Mouse (Mus musculus) forebrain, embryonic 10.5 days (tissue): ENCODE data around the gene Ercc4. TPM values are rescaled to one million over a fixed set of nuclear protein-coding genes. Genes with fewer than 3 reads are reported as not detected.
"Not testable (repeated sequence)": the region's sequence is repeated elsewhere in the genome, so short reads cannot be mapped to it uniquely, and the experiment has no call there.

Experiments
- DNase-seq: peaks from one replicate; pipeline ENCODE4 v3.0.0-alpha.2; 2017; ENCODE audit warnings: low spot score; ENCODE audit errors: extremely low spot score
- H3K27ac ChIP-seq: fragments of 300-500 bp; sonication (generic); 2 replicates; pipeline ENCODE4 v1.5.1; 2016; ENCODE audit warnings: mild to moderate bottlenecking
- H3K27me3 ChIP-seq: fragments of 300-500 bp; sonication (generic); 2 replicates; pipeline ENCODE4 v1.6.1; 2016; ENCODE audit warnings: mild to moderate bottlenecking; ENCODE audit not compliant: poor library complexity, severe bottlenecking
- H3K36me3 ChIP-seq: fragments of 300-500 bp; sonication (generic); replicated peaks from 2 replicates; pipeline ENCODE4 v1.6.1; 2016; ENCODE audit warnings: mild to moderate bottlenecking, moderate library complexity
- H3K4me1 ChIP-seq: fragments of 300-500 bp; sonication (generic); 2 replicates; pipeline ENCODE4 v1.6.1; 2016
- H3K4me3 ChIP-seq: fragments of 300-500 bp; sonication (generic); 2 replicates; pipeline ENCODE4 v1.5.1; 2016; ENCODE audit warnings: mild to moderate bottlenecking, moderate library complexity
- H3K9me3 ChIP-seq: fragments of 300-500 bp; sonication (generic); 2 replicates; pipeline ENCODE4 v1.6.1; 2016; ENCODE audit warnings: mild to moderate bottlenecking, moderate library complexity
- WGBS: fragments of 180-500 bp; shearing (Covaris S2); methylation state at CpG from one replicate; pipeline ENCODE4 v1.1.7; 2016; 5-methylcytosine and 5-hydroxymethylcytosine counted together
- polyA plus RNA-seq: library from polyadenylated mRNA; unstranded; fragments of >200 nt; fragmentation: Nextera tagmentation; extraction: Ambion mirVana; gene quantifications from 2 replicates; pipeline ENCODE4 v1.2.1, GENCODE M21; 2016

Ercc4 gene
- 13.5 and 13.6 TPM in 2 replicates for polyA plus RNA-seq

- peak; percentile 94 for DNase-seq
- no peaks in the 10 kb centered on the region for H3K27me3 ChIP-seq
- H3K4me1 ChIP-seq, result peaks cover 12% of the 10 kb centered on the region
- peaks cover 26% of the 10 kb centered on the region for H3K36me3 ChIP-seq
- peak within 1 kb of the TSS; percentile 89 for H3K27ac ChIP-seq
- H3K4me3 ChIP-seq, result peak within 1 kb of the TSS; percentile 66
- no peaks in the 10 kb centered on the region for H3K9me3 ChIP-seq
- WGBS, result under 1% methylated on average over 53 of the region's 53 CpGs
These were observed at the start of gene Ercc4 for GRCm38 (mm10) chr16:13109156-13109989. TSS of gene Ercc4 (plus strand) at chr16:13109684.

GRCm38 (mm10) chr16:13061113-13061512 lies 48.4 kb upstream of the Ercc4 start:
- Histone ChIP-seq H3K36me3 (no peaks in the 10 kb centered on the region), H3K27ac (no peak overlapping the region), H3K27me3 (no peaks in the 10 kb centered on the region), H3K4me3 (peak overlapping the region; percentile 12; the same call in 1 of the 2 replicates), H3K4me1 (peaks cover 6% of the 10 kb centered on the region), H3K9me3 (no peaks in the 10 kb centered on the region)
- DNase-seq, result no peak
- 31% methylated on average over 8 of the region's 10 CpGs for WGBS

DNA sequence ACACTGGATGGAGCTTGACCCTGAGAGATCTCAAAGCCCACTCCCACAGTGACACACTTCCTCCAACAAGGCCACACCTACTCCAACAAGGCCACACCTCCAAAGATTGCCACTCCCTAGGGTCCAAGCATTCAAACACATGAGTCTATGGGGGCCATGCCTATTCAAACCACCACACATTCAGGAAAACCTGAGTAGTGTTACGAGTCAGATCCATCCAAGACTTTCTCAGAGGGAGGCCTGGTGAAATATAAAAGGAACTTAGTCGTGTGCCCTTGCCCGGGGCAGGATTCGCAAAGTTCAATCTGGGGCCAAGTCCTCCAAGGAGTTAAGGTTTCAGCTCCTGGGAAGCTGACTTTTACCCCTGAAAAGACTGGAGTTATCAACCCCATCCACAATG lies 35.3 kb upstream of the Ercc4 start:
- Histone ChIP-seq H3K36me3 (no peaks in the 10 kb centered on the region), H3K27ac (no peak overlapping the region), H3K4me1 (no peaks in the 10 kb centered on the region), H3K27me3 (no peaks in the 10 kb centered on the region), H3K9me3 (no peaks in the 10 kb centered on the region), H3K4me3 (no peak overlapping the region)
- 80% methylated on average over 4 of the region's 4 CpGs for WGBS
- DNase-seq, result no peak

DNA sequence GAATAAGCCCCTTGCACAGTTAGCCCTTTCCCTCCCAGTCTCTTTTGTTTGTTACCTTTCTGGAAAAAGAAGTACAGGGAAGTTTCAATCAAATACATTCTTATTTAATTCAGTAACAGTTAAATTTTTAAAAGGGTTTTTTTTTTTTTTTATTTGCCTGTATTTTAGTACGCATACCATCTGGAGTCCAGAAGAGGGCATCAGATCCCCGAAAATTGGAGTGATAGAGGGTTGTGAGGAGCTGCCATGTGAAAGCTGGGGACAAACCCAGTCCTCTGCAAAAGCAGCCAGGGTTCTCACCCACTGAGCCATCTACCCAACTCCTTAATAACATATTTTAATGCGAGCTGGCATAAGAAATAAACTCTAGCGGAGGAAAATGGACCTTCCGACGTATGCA lies 29.3 kb upstream of the Ercc4 start:
- H3K4me3 ChIP-seq, result no peak overlapping the region
- no peak overlapping the region for H3K27ac ChIP-seq
- H3K9me3 ChIP-seq, result no peaks in the 10 kb centered on the region
- no peaks in the 10 kb centered on the region for H3K27me3 ChIP-seq
- H3K36me3 ChIP-seq, result no peaks in the 10 kb centered on the region
- no peak for DNase-seq
- no peaks in the 10 kb centered on the region for H3K4me1 ChIP-seq
- WGBS, result 81% methylated on average over 6 of the region's 6 CpGs

DNA sequence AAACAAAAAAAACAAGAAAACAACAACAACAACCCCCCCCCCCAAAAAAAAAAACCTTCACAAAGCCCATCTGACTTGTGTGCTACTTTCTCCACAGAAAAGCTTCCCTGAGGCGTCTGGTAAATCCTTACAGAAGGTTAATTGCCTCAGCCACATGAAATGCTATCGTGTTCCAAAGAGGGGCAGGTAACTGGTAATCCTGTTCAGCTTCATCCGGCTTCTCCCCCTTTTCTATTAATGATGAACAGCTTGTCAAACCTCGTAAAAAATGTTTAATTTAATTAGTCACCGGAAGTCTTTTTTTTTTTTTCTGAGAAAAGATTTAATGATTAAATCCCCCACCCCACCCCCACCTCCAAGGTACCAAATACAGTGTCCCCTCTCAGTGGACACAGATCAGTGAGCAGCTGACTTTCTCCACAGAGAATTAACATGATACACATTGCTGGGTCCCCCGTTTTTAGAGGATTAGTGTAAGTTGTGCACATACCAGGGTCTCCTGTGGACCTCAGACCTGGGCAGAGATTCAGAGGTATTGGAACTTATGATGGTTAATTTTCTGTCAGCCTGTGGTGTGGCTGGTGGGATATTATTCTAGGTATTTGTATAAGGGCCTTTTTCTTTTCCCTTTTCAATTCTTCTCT lies 26.2 kb upstream of the Ercc4 start:
- Histone ChIP-seq H3K4me3 (no peak overlapping the region), H3K27me3 (no peaks in the 10 kb centered on the region), H3K36me3 (no peaks in the 10 kb centered on the region), H3K27ac (no peak overlapping the region), H3K4me1 (no peaks in the 10 kb centered on the region), H3K9me3 (no peaks in the 10 kb centered on the region)
- WGBS, result 62% methylated on average over 6 of the region's 6 CpGs
- no peak for DNase-seq

DNA sequence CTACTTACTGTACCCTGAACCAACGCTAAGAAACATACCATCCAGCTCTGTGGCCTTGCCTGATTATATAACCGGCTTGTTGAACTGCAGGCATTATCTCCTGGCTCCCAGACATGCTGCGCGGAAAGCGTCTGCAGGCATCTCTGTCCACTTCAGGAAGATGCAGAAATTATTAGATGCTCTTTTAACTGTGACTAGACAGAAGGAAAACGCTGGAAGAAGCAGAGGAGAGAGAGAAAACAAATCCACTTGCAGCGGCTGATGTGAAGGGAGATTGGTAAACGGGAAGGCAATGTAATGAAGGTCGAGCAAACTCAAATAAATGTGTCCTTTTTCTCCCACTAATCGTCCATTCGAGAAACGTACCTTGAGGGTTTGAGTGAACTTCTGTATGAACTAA lies 1.1 kb upstream of the Ercc4 start:
- no peaks in the 10 kb centered on the region for H3K27me3 ChIP-seq
- H3K9me3 ChIP-seq, result no peaks in the 10 kb centered on the region
- H3K36me3 ChIP-seq, result peaks cover 16% of the 10 kb centered on the region
- H3K4me1 ChIP-seq, result peaks cover 12% of the 10 kb centered on the region
- 94% methylated on average over 12 of the region's 12 CpGs for WGBS
- no peak overlapping the region for H3K27ac ChIP-seq
- DNase-seq, result no peak
- H3K4me3 ChIP-seq, result no peak overlapping the region

DNA sequence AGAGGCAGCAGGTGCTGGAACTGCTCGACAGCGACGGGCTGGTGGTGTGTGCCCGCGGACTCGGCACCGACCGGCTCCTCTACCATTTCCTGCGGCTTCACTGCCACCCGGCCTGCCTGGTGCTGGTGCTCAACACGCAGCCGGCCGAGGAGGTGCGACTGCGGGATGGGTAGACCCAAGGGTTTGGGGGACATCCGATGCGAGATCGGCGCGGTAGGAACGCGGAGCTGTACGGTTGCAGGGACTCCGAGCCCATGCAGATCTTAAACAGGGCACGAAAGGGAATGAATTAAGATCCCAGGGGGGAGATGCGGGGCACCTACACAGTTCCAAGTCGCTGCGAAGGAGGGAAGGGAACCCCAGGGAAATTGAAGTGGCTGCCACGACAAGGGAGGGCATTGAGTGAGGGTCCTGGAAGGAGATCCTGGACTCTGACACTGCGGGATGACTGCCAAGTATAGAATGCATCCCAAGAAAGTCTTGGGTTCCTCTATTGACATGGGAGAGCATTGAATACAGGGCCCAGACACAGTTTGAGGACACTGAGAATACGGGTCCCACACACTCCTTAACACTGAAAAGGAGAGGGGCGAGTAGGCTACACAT lies 609 bp downstream of the Ercc4 start:
- no peaks in the 10 kb centered on the region for H3K27me3 ChIP-seq
- peaks cover 12% of the 10 kb centered on the region for H3K4me1 ChIP-seq
- WGBS, result under 1% methylated on average over 32 of the region's 32 CpGs
- H3K4me3 ChIP-seq, result peak overlapping the region; percentile 66
- H3K27ac ChIP-seq, result peak overlapping the region; percentile 89
- H3K36me3 ChIP-seq, result peaks cover 33% of the 10 kb centered on the region
- no peak for DNase-seq
- H3K9me3 ChIP-seq, result no peaks in the 10 kb centered on the region

DNA sequence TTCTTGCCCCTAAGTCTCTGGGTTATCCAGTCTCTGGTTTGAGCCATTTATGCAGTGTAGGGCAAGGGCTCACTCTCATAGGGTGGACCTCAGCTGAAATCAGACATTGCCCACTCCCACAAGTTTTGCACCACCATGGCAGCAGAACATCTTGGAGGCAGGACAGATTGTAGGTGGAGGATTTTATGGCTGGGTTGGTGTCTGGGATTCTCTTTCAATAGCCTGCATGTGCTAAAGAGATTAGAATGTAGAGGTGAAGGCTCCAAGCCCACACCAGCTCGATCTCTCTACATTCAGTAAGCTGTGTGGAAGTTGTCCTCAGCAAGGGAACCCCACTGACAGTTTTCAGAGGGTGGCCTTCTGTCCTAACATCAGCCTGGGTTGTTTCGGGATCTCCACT lies 5.3 kb downstream of the Ercc4 start:
- Histone ChIP-seq H3K9me3 (no peaks in the 10 kb centered on the region), H3K27ac (no peak overlapping the region), H3K27me3 (no peaks in the 10 kb centered on the region), H3K4me3 (no peak overlapping the region), H3K4me1 (peaks cover 9% of the 10 kb centered on the region), H3K36me3 (peaks cover 57% of the 10 kb centered on the region)
- no peak for DNase-seq
- 90% methylated on average over 2 of the region's 2 CpGs for WGBS

DNA sequence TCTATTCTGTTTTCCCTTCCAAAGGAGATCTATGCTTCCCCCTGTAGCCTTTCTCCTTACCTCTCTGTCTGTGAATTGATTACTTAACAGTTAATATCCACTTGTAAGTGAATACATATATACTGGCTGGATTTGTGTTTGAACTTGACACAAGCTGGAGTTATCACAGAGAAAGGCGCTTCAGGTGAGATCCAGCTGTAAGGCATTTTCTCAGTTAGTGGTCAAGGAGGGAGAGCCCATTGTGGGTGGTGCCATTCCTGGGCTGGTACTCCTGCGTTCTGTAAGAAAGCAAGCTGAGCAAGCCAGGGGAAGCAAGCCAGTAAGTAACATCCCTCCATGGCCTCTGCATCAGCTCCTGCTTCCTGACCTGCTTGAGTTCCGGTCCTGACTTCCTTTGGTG lies 6.0 kb downstream of the Ercc4 start:
- DNase-seq, H3K4me1 ChIP-seq, H3K9me3 ChIP-seq, H3K4me3 ChIP-seq, H3K27ac ChIP-seq, H3K27me3 ChIP-seq: not testable (repeated sequence)
- peaks cover 63% of the 10 kb centered on the region for H3K36me3 ChIP-seq
- 92% methylated on average over 3 of the region's 3 CpGs for WGBS

GRCm38 (mm10) chr16:13117299-13117966 lies 7.9 kb downstream of the Ercc4 start:
- Histone ChIP-seq H3K4me3 (no peak overlapping the region), H3K27me3 (no peaks in the 10 kb centered on the region), H3K36me3 (peaks cover 76% of the 10 kb centered on the region), H3K4me1 (no peaks in the 10 kb centered on the region), H3K27ac (no peak overlapping the region), H3K9me3 (no peaks in the 10 kb centered on the region)
- WGBS, result 73% methylated on average over 9 of the region's 9 CpGs
- peak; percentile 32 for DNase-seq

GRCm38 (mm10) chr16:13117967-13118430 lies 8.5 kb downstream of the Ercc4 start:
- Histone ChIP-seq H3K27ac (no peak overlapping the region), H3K4me1 (no peaks in the 10 kb centered on the region), H3K4me3 (no peak overlapping the region), H3K9me3 (no peaks in the 10 kb centered on the region), H3K36me3 (peaks cover 75% of the 10 kb centered on the region), H3K27me3 (no peaks in the 10 kb centered on the region)
- WGBS, result 94% methylated on average over 7 of the region's 7 CpGs
- no peak for DNase-seq

GRCm38 (mm10) chr16:13118754-13119294 lies 9.3 kb downstream of the Ercc4 start:
- H3K27me3 ChIP-seq, result no peaks in the 10 kb centered on the region
- no peaks in the 10 kb centered on the region for H3K4me1 ChIP-seq
- no peak overlapping the region for H3K4me3 ChIP-seq
- H3K27ac ChIP-seq, result no peak overlapping the region
- peaks cover 75% of the 10 kb centered on the region for H3K36me3 ChIP-seq
- 95% methylated on average over 2 of the region's 2 CpGs for WGBS
- no peak for DNase-seq
- H3K9me3 ChIP-seq, result no peaks in the 10 kb centered on the region
